Mouse (Mus musculus) fat pad, adult 2 months (tissue): ENCODE measurements around the gene Ubqln1.

Experiments
- DNase-seq: peaks from one replicate; pipeline ENCODE4 v3.0.0-alpha.2; 2011; ENCODE audit warnings: low read depth, low spot score; ENCODE audit errors: extremely low read depth

Ubqln1 gene

DNA sequence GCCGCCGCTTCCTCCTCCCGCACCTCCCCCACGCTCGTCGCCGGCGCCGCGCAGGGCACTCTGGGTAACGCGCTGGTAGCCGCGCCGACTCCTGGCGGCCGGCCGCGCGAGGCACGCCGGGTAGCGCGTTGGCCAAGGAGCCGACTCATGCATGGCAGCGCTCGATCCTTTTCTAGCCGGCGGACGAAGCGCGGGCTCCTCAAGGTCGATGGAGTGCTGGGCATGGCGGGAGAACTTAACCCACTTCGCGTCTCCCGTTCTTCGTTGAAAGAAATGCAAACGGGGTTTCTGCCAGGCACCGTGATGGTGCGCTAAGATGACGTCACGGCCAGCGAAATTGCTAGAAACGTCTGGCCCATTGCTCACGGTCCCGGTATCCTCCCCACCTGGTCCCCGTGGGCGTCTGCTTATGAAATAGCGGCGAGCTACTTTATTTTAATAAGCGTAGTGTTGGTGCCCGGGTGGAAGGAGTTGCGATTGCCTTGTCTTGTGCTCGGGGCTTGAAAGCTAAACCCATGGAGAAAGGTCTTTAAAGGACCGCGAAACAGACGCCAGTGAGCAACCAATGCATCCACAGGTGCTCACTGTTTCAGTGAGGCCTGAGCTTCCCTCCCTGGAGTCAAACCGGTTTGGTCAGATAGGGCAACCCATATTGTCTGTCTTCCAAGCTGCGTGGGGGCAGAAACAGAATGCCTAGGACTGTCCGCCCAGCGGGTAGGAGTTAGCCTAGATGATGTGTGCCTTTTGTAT lies at the start of gene Ubqln1:
Gene Ubqln1, minus strand, starts transcription at position 62 of the 750 bp plus-strand sequence.
- peak; percentile 90 for DNase-seq

GRCm38 (mm10) chr13:58263546-58263945 lies 48.1 kb upstream of the Ubqln1 start:
- peak; percentile 90 for DNase-seq

- no peak for DNase-seq
Measured at GRCm38 (mm10) chr13:58261674-58262073, 46.2 kb upstream of the Ubqln1 start.

DNA sequence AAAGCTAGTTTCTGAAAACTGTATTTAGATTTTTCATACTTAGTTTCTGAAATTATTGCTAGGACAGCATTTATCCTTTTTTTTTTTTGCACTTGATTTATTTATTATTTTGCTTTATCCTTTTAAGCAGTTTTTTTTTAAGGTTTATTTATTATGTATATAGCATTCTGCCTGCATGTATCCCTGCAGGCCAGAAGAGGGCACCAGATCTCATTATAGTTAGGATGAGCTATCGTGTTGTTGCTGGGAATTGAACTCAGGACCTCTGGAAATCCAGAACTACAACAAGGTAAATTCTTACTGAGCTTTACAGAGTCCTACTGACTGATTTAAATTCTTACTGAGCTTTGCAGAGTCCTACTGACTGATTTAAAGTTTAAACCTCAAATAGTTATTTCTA lies 37.8 kb upstream of the Ubqln1 start:
- no peak for DNase-seq

DNA sequence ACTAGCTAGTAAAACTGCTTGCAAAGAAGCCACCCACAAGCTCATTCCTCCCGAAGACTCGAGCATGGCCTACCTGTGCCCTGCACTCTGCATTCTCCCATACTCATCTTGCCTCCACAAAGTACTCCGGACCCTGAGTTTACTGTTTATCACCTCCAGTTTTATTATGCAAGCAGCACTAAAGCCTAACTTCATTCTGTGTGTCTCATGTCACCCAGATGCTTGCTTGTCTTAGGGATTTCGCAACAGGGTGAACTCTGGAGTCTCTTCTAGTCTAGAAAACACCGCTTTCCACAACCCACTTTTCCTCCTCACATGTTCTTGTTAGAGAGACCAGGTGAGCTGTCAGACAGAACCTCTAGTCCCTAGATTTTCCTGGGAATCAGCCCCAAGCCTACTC lies 33.5 kb upstream of the Ubqln1 start:
- DNase-seq = no peak

DNA sequence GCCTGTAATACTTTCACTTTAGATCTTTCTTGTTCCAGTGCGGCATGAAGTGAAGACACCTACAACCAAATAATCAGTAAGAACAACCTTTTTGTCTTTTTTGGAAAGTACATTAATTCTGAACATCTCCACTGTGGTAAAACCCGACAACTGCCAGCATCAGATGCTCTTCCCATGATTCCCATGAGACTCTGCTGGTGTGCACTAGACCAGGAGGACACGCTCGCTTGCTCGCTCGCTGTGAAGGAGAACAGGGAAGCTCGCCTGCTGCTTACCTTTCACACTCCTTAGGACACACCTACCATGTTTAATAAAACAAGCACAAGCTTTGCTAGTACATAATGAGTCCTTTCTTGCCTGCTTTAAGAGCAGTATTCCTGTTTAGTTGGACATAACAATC lies 21.1 kb upstream of the Ubqln1 start:
- DNase-seq = no peak

DNA sequence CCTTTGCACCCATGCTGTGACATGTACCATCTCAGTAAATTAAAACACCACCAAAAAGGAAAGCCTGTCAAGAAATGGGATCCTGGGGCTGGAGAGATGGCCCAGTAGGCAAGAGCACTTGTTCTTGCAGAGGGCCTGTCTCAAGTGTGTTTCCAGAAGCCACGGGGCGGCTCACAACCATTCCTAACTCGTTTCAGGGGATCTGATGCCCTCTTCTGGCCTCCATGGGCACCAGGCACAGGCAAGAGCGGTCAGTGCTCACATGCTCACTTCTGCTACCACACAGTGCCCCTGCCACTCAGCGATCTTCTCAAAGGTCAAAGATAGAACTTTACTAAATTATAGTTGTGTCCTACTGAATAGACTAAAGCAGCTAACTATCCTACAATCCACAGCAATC lies 17.2 kb upstream of the Ubqln1 start:
- DNase-seq = no peak

DNA sequence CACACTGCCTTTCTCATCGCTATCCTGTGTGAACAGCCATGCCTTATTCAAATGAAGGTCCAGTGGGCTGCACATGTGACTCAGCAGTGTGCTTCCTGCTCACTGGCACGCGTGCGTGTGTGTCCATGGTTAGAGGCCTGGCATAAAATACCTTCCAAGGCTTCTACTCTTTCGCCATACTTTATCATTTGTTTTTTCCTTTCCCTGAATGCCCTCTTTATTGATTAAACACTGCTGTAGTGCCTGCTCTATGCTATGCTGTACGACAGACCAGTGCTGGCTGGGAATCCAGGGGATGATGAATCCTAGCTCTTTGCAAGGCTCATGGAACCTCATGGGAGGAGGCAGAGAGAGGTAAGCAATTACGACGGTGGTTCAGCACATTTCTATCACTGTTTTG lies 16.6 kb upstream of the Ubqln1 start:
- no peak for DNase-seq

GRCm38 (mm10) chr13:58228624-58229023 lies 13.2 kb upstream of the Ubqln1 start:
- no peak for DNase-seq

DNA sequence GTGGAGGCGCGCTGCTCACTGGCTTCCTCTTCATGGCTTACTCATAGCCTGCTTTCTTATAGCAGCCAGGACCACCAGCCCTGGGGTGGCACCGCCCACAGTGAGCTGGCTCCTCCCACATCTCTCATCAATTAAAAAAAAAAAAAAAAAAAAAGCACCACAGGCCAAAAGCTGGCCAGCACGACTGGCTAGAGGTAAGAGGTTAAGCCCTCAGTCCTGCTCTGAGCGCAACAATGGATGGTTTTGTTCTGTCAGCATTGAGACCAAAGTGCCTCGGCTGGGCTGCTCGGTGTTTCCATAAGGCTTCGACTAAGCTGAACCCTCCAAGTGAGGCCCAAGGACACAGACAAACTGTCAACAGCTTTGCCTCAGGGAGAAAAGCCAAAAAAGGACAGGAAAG lies 10.2 kb upstream of the Ubqln1 start:
- no peak for DNase-seq

- no peak for DNase-seq
Measured at GRCm38 (mm10) chr13:58220206-58220605, 4.8 kb upstream of the Ubqln1 start.

DNA sequence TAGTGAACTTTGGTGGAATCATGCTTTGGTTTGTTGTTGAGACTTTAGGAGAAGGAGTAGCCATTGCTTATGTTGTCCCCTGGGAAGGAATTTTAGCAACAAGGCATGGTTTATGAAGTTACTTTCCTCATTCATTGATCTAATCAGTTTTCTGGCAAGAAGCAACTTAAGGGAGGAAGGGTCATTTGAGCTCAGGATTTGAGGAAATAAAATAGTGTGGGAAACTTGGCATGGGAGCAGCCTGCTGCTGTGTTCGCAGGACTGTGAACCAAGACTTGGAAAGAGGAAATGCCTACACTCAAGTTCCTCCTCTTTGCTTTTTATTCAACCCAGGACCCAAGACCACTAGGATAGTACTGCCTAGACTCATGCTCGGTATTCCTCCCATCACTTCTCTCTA lies 2.1 kb upstream of the Ubqln1 start:
- DNase-seq = no peak

DNA sequence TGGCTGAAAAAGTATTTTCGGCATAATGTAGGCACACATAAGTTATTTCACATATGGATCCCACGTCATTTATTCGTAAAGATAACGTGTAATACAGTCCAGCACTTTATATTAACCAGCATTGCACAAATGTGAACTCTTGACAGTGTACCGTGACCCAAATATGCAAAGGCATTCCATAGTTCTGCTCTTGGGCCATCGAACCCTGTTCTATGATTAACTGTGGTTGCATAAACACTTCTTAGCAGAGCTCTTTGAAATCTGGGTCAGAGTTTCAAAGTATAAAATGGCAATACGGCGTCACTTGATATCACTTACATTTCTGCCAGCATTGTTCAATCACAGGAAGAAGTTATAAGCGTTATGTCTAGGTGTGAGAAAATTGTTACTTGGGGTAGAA lies 942 bp upstream of the Ubqln1 start:
- peak; percentile 73 for DNase-seq

DNA sequence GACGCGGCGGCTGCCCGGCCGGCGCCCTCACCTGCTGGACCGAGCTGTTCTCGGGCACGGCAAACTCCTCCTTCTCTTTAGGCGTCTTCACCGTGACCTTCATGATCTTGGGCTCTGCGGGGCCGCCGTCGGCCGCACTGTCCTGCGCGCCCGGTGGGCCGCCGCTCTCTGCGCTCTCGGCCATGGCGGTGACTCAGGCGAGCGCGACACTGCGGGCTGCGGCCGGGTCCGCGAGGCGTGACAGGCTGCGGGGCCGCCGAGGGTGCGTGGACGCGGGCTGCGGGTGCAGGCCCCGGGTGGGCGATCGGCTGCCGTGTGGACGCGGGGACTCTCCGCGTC lies 231 bp downstream of the Ubqln1 start:
- no peak for DNase-seq

- no peak for DNase-seq
Measured at GRCm38 (mm10) chr13:58214346-58215252, 854 bp downstream of the Ubqln1 start.

- DNase-seq = no peak
Measured at GRCm38 (mm10) chr13:58213801-58214200, 1.7 kb downstream of the Ubqln1 start.

DNA sequence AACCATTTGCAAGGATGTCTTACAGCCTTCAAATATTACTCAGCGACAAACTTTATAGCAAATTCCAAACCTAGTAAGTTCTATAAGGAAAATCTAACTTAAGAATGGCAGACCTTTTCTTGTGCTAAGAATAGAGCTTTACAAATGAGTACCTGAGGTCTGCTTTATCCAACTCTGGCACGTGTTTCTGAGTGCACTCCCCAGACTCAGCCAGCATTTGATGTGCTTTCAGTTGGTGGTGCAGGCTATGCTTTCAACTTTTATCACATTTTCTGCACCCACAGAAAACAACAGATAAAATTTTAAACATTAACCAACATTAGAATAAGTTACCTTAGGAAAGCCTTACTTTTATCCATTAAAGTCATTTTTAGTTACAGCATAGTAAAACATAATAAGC lies 2.9 kb downstream of the Ubqln1 start:
- DNase-seq = no peak

DNA sequence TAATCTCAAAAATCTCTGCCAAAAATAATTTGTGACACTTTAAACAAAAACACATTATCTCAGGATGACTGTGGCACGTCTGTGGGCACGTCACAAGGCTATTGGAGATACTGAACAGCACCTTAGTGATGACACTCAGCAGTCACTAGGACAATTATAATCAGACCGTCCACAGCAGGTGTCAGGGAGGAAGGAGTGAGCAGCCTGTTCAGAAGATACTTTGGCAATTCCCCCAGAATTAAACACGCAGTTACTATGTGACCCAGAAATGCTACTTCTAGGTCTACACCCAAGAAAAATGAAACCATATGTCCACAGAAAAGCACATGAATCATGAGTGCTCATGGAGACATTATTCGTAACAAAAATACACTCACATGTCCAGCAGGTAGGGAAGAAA lies 5.0 kb downstream of the Ubqln1 start:
- no peak for DNase-seq

GRCm38 (mm10) chr13:58206084-58206483 lies 9.4 kb downstream of the Ubqln1 start:
- no peak for DNase-seq

DNA sequence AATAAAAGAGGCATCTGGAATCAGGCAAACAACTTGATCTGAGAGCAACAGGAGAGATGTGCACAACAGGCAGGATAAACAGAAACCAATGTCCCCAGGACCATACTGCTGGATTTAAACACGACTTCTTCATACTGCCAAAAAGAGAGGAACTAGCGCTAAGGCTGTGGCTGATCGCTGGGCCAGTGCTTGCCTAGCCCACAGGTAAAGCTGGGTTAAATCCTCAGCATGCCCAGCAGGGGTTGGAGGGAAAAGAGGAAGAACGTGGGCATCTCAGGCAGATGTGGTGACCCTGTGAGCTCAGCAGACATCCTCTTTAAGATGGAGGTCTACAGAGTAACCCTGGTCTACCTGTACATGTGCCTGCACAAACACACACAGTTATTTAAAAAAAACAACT lies 10.5 kb downstream of the Ubqln1 start:
- no peak for DNase-seq

DNA sequence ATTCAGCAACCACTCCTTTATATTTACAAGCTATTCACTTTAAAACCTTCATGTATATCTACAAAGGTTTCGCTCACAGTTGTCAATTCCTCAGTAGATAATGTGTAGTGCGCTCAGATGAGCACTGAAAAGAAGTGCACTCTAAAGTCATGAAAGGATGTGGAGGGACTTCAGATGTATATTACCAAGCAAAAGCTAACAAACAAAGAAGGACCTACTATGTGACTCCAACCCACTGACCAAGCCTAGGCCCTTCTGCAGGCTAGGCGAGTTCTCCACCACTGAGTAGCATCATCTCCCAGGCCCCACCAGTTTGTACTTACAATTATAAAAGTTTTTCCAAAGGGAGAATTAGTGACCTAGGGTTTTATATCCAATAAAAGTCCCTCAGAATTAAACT lies 11.3 kb downstream of the Ubqln1 start:
- no peak for DNase-seq

DNA sequence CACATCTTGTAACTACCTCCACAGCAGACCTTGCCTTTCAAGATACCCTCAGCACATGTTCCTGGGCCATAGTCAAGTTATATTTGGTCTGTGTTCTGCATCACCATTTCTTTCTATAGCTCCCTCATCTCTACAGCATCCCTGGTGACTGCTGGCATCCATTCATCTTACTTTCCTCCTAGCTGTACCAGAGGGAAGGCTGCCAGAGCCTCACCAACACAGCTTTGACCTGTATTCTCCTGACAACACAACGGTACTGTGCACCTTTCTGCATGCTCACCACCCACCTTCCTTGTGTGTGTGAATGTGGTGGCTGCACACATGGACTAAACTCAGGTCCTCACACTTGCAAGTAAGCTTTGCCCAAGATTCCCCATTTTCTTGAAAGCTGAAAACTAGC lies 12.6 kb downstream of the Ubqln1 start:
- no peak for DNase-seq
